Mouse (Mus musculus) embryonic stem cell, embryonic (primary cell): ENCODE measurements around the gene Il31ra.

Experiments
- CTCF ChIA-PET, 4 experiments: fragments of 300-600 bp in 2 of 4; fragments of 350-600 bp in 2 of 4; sonication (Branson Sonifier 250); formaldehyde crosslinking; loops; one replicate each; lab custom pipeline; 2022; ENCODE audit warnings: inconsistent platforms in 2 of 4; lab: Charles Lee
- POLR2A ChIA-PET, 4 experiments: fragments of 300-600 bp in 2 of 4; fragments of 350-600 bp in 2 of 4; sonication (Branson Sonifier 250); formaldehyde crosslinking; loops; one replicate each; lab custom pipeline; 2022; ENCODE audit warnings: antibody characterized with exemption in 4 of 4, inconsistent platforms in 1 of 4; lab: Charles Lee

Il31ra gene

DNA sequence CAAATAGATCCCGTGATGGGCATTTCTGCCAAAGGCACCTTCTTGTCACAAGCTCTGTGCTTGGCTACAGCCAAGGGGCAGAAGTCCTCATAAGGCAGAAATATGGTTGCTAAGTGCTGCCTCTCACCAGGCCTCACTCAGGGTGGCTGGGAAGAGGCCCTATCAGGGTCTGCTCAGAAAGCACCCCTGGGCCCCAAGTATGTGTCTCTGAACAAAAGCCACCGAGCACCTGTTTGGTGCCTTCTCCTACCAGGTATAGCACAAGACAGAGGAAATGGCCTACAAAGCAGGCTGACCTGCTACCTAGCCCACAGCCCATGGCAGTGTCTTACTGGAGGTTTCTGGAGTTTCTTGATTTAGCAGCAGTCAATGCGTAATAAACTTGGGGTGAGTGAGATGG lies 71.3 kb downstream of the Il31ra start:
- ChIA-PET CTCF (no interaction called here), POLR2A (interaction anchor here in 3 of 4 experiments (0.7 to 1.2 kb wide), 4 partner anchors 9 to 65 kb away, joined by 3 to 9 read pairs (median 4); no protein-coding TSS in a partner anchor)

DNA sequence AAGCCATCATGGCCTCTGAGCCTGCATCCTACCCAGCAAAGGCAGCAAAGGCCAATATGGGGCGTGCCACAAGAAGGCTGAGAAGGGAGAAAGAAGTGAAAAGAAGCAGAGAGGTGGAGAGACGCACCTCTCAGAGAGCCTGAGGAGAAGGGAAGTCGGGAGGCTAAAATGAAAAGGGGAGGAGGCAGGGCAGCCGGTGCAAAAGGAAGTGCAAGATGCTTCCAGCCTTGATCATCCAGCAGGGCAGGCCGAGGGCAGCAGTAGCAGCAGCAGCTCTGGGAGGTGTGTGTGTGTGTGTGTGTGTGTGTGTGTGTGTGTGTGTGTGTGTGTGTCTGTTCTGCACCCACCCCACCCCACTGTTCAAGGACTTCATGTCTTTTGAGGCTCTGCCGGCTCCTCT lies 71.9 kb downstream of the Il31ra start:
- ChIA-PET CTCF (no interaction called here), POLR2A (interaction anchor here in 2 of 4 experiments (1.0 to 1.8 kb wide), 3 partner anchors 8 to 11 kb away, joined by 3 to 9 read pairs (median 4); no protein-coding TSS in a partner anchor)

DNA sequence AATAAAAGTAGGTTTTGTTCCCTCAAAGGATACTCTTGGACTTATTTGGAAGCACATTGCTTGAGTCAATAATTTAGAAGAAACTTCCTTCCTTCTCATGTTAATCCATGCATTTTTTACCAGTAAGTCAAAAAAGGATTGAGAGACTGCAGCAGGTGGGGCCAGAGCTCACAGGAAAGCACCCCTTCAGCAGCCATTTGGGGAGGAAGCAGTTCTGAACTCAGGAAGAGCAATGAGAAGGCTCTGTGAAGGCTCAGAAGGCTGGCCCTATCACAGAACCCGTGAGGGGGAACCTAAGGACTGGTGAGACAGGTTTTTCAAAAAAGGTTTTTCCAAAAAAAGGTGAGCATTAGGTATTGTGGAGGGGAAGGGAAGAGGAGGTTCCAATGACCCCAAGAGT lies 79.6 kb downstream of the Il31ra start:
- ChIA-PET POLR2A (interaction anchor here in 2 of 4 experiments (1.0 kb wide), 2 partner anchors 8 to 50 kb away, joined by 3 to 4 read pairs; partner anchors contain the start of gene Il6st (in 1 of the 2)), CTCF (interaction anchor here in 1 of 4 experiments (1.1 kb wide), 1 partner anchor 15 kb away, joined by 3 read pairs; no protein-coding TSS in a partner anchor)

DNA sequence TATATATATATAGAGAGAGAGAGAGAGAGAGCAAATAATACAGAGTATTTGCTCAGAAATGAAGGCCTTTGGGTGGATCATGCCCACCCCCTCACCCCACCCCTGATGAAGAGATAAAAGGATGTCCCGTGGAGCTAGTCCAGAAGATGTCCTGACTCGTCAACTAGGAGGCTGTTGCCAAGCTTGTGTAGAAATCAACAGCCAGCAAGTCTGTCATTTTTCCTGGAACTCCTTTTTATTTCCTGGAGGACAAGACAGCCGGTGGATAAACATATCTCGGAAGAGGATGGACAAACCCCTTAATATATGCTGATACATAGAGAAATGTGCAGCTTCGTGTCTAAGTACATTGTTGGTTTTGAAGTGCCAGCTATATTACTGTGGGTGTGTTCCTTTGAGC lies 81.3 kb downstream of the Il31ra start:
- CTCF ChIA-PET = interaction anchor here in 1 of 4 experiments (0.5 kb wide), 1 partner anchor 413 kb away, joined by 3 read pairs; no protein-coding TSS in a partner anchor
- POLR2A ChIA-PET = no interaction called here

DNA sequence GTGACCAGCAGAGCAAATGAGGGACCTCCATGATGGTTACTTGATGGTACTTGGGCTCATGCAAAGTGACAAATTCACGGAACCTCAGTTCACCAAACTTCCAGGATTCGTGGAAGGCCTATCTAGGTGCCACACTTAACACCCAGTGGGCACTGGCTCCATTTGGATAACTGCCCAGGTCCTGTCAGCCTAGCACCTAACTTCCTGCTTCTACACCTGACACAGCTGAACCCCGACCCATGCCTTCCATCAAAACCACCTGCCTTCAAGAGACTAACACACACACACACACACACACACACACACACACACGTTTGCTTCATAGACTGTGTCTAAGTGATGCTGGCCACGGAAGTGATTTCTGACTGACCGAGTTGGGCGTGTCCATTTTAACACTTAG lies 82.3 kb downstream of the Il31ra start:
- CTCF ChIA-PET = no interaction called here
- POLR2A ChIA-PET = interaction anchor here in 2 of 4 experiments (1.0 to 2.2 kb wide), 2 partner anchors 11 kb away, joined by 7 to 9 read pairs; no protein-coding TSS in a partner anchor

DNA sequence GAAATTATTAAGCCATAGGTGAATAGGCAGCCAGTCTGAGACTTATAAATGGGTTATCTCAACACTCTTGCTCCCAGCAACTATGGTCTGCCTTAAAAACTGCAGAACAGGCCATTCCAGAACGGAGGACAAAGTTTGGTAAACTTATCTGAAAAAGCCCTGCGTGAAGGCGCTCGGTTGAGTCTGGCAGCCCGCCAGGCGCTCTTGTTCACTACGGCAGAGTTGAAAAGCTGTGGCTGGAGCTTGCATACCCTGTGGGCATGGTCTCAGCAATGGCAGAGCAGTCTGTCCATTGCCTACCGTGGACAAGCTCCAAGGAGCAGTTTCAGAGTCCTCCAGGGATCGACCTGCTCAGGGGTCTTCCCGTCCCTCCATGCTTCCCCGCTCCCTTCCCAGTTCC lies 82.9 kb downstream of the Il31ra start:
- POLR2A ChIA-PET = interaction anchor here in 3 of 4 experiments (0.6 to 2.2 kb wide), 7 partner anchors 10 to 992 kb away, joined by 3 to 9 read pairs (median 4); no protein-coding TSS in a partner anchor
- CTCF ChIA-PET = interaction anchor here in 1 of 4 experiments (0.5 kb wide), 1 partner anchor 535 kb away, joined by 3 read pairs; the partner anchor contains the start of gene Gpx8

DNA sequence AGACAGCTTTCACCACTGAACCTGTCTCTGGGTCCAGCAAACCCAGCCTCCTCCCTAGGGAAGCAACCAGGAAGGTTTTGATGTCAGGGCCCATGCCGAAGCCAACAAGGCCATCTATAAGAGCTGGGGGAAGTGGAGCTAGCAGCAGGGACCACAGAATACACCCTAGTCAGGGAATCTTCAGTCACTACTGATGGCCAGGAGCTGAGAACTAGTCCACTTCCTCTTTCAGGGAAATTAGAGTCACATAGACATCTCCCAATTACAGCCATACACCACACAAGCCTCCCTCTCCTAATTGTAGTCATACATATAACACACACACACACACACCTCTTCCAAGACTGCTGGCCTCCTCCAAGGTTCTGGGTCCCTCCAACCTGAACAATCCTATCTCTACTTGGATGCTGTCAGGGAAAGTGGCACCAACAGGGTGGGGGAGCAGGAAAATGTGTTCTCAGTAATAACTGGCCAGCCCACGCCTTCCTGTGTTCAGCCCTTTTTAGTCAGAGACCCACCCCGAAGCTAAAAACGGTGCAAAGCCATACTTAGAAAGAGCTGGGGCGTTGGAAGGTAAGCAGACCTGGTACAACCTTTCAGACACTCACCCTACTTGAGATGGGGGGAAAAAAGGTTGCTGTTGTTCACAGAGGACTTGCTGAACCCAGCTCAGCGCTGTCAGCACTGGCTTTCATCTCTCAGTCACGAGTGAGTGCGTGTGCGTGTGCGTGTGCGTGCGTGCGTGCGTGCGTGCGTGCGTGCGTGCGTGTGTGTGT lies 83.5 kb downstream of the Il31ra start:
- POLR2A ChIA-PET = interaction anchor here in 3 of 4 experiments (0.6 to 2.2 kb wide), 11 partner anchors 9 to 992 kb away, joined by 3 to 9 read pairs (median 4); partner anchors contain the start of gene Il6st (in 1 of the 3)
- CTCF ChIA-PET = interaction anchor here in 3 of 4 experiments (0.5 to 1.9 kb wide), 6 partner anchors 48 to 535 kb away, joined by 3 to 9 read pairs (median 4); partner anchors contain the start of gene Gpx8 (in 1 of the 3)

DNA sequence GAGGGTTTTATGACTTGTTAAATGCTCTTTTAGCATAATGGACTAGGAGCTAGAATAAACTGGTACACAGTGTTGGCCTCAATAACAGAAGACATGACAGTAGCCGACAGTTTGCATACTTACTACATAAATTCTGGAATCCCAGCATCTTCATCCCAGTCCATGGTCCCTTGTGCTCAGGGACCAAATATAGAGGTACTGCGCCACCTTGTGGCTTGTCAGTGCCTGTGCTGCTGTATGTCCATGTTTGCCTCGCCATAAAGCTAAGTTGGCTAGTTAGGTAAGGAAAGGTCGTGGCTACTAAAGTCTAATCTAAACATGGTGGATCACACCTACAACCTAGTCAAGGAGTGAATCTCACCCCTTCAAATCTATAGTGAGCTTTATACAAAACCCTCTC lies 84.7 kb downstream of the Il31ra start:
- POLR2A ChIA-PET = interaction anchor here in 3 of 4 experiments (0.5 to 2.0 kb wide), 20 partner anchors 11 to 1026 kb away, joined by 3 to 7 read pairs (median 4); partner anchors contain the start of gene Il6st (in 1 of the 3)
- CTCF ChIA-PET = interaction anchor here (0.5 to 1.9 kb wide), 54 partner anchors 8 to 738 kb away, joined by 3 to 18 read pairs (median 3); no protein-coding TSS in a partner anchor

DNA sequence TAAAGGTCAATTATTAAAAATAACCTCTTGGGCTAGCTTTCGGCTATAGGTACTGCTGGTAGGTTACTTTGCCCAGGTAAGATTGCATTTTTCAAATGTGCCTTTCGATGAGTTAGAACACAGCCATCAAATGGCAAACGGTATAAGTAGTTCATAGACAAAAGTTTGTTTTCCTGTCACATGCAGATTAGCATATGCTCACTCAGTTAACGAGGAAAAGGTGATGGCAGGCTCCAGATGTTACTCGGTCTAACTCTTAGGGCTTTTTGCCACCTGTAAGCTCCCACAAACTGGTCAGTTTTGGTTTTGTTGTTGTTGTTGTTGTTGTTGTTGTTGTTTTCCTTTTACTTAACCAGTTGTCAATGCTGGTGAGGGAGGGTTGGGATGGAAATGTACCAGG lies 85.7 kb downstream of the Il31ra start:
- ChIA-PET POLR2A (interaction anchor here in 2 of 4 experiments (0.6 to 1.2 kb wide), 6 partner anchors 14 to 1025 kb away, joined by 3 to 7 read pairs (median 4); no protein-coding TSS in a partner anchor), CTCF (interaction anchor here in 2 of 4 experiments (0.6 to 1.5 kb wide), 4 partner anchors 10 to 200 kb away, joined by 3 to 8 read pairs (median 4); no protein-coding TSS in a partner anchor)

DNA sequence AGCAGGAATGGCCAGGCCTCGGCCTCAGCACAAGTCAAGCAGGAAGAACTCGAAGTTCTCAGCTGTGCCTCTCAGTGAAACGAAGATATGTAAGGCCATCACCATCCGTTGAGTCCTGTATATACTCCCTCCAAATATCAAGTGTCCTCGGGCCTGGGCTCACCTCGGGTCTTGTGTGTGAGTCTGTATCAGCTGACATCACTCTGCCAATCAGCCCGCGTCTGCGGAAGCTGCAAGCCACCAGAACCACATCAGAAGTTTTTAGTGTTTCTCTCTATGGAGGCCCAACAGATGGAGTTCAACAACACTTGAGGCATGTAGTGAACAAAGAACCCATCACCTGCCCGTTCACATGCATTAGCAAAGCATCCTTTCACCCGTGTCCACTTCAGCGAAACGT lies 86.5 kb downstream of the Il31ra start:
- ChIA-PET POLR2A (interaction anchor here in 1 of 4 experiments (0.6 to 1.2 kb wide), 3 partner anchors 14 to 197 kb away, joined by 3 read pairs; no protein-coding TSS in a partner anchor), CTCF (interaction anchor here in 1 of 4 experiments (1.4 kb wide), 1 partner anchor 196 kb away, joined by 3 read pairs; no protein-coding TSS in a partner anchor)

DNA sequence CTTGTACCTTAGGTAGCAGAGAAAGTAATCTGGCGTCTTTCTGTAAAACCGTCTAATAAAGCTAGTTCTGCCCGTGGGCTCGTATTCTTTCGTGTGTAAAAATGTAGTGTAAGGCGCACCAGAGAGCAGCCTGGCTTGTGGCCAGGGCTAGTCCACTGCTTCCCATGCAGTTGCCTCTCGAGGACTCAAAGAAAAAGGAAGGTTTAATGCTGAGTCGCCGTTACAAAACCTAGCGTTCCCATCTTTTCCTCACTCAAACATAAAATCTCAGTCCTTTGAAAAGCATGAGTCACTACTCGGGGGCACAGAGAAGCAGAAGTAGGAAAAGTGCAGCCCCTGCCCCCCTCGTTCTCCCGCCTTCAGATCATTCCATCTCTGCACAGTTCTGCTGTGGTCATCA lies 87.4 kb downstream of the Il31ra start:
- CTCF ChIA-PET = interaction anchor here in 1 of 4 experiments (0.5 kb wide), 1 partner anchor 692 kb away, joined by 3 read pairs; no protein-coding TSS in a partner anchor
- POLR2A ChIA-PET = no interaction called here

DNA sequence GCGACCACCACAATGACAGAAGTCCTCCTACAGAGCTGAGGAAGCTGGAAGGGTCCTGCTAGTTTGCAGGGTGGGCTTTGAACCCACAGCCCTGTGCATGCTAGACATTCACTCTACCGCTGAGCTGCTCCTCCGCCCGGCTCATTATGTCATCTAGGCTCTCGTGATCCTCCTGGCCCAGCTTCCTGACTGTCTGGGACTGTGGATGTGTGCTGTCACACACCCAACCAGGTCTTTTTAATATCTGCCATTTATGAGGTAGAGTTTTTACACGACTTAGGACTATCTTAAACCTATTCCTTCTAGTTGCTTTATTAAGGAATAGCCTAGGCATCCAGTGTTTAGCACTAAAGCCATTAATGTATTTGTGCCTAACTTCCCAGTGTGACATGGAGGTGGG lies 88.7 kb downstream of the Il31ra start:
- CTCF ChIA-PET = no interaction called here
- POLR2A ChIA-PET = no interaction called here

DNA sequence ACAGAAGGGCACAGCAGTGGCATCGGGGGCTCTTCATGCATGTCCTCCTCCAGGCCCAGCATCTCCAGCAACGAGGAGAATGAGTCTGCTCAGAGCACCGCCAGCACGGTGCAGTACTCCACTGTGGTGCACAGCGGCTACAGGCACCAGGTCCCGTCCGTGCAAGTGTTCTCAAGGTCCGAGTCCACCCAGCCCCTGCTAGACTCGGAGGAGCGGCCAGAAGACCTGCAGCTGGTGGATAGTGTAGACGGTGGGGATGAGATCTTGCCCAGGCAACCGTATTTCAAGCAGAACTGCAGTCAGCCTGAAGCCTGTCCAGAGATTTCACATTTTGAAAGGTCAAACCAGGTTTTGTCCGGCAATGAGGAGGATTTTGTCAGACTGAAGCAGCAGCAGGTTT lies 90.3 kb downstream of the Il31ra start:
- CTCF ChIA-PET = no interaction called here
- POLR2A ChIA-PET = interaction anchor here in 1 of 4 experiments (1.0 kb wide), 1 partner anchor 10 kb away, joined by 3 read pairs; no protein-coding TSS in a partner anchor

DNA sequence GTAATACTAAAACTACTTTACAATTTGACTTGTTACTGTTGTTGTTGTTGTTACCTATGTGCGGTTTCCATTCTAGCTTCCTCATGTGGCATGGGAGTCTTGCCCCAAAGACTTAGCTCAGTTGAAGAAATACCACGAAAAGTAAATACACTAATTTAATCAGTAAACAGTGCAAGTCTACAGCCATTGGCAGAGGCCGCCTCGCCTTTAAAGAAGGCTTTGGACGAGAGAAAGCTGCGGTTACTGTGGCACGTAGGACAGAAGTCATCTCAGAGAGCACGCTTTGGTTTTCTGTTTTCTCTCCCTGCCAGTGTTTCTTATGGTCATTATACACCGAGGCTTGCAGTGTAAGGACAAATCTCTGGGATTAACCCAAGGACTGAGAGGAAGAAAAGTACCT lies 93.7 kb downstream of the Il31ra start:
- ChIA-PET CTCF (interaction anchor here in 1 of 4 experiments (1.4 kb wide), 1 partner anchor 9 kb away, joined by 4 read pairs; no protein-coding TSS in a partner anchor), POLR2A (interaction anchor here in 2 of 4 experiments (0.9 to 1.5 kb wide), 5 partner anchors 11 to 90 kb away, joined by 3 to 8 read pairs (median 5); partner anchors contain the start of gene Il6st (in 1 of the 2))

DNA sequence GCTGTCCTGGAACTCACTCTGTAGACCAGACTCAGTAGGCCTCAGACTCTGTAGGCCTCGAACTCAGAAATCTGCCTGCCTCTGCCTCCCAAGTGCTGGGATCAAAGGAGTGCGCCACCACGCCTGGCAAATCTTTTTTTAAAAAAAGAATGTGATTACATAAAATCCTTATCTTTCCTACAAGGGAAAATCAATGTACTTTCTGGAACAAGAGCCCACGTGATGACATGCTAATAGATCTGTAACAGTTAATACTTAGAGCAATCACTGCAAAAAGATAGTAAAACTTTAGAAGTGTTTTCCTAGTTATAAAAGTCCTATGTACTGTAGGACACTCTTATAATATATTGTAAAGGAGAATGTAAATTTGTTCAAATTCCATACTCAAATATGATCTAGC lies 94.1 kb downstream of the Il31ra start:
- CTCF ChIA-PET = no interaction called here
- POLR2A ChIA-PET = interaction anchor here in 1 of 4 experiments (0.9 to 1.5 kb wide), 2 partner anchors 11 to 36 kb away, joined by 3 to 7 read pairs; partner anchors contain the start of gene Il6st

DNA sequence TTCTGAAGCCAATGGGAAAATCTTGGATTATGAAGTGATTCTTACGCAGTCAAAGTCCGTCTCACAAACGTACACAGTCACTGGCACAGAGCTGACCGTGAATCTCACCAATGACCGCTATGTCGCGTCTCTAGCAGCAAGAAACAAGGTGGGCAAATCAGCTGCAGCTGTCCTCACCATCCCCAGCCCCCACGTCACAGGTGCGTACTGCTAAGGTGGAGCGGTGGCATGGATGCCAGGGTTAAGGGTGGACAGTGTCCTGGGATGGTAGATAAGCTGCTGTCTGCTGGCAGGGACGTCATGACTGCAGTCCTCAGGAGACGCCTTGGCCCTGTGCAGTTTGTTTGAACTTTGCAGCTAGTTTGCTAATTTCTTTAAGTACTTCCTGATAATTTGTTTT lies 99.6 kb downstream of the Il31ra start:
- ChIA-PET CTCF (interaction anchor here in 2 of 4 experiments (1.2 to 1.7 kb wide), 2 partner anchors 15 kb away, joined by 3 to 4 read pairs; no protein-coding TSS in a partner anchor), POLR2A (interaction anchor here (0.6 to 1.9 kb wide), 15 partner anchors 8 to 81 kb away, joined by 3 to 7 read pairs (median 3); partner anchors contain the start of gene Il6st (in 1 of the 4))

DNA sequence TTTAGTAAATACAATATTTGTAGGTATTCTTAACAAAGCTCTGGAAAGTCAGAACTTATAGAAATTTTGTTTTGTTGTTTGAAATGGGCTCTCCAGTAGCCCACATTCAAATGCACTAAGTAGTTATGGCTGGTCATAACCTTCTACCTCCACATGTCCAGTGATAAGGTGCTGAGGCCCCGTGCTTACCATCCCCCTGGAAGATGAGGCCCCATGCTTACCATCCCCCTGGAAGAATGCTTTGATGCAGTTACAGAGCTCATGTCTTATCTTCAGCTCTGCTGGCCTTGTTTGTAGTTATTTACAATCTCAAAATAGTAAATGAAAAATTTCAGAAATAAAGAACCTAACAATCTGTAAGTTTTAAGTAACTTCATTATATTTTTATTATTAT lies 101.9 kb downstream of the Il31ra start:
- POLR2A ChIA-PET = interaction anchor here in 3 of 4 experiments (0.6 to 0.7 kb wide), 3 partner anchors 9 to 885 kb away, joined by 3 to 4 read pairs (median 3); no protein-coding TSS in a partner anchor
- CTCF ChIA-PET = interaction anchor here in 1 of 4 experiments (0.6 kb wide), 1 partner anchor 40 kb away, joined by 6 read pairs; no protein-coding TSS in a partner anchor

DNA sequence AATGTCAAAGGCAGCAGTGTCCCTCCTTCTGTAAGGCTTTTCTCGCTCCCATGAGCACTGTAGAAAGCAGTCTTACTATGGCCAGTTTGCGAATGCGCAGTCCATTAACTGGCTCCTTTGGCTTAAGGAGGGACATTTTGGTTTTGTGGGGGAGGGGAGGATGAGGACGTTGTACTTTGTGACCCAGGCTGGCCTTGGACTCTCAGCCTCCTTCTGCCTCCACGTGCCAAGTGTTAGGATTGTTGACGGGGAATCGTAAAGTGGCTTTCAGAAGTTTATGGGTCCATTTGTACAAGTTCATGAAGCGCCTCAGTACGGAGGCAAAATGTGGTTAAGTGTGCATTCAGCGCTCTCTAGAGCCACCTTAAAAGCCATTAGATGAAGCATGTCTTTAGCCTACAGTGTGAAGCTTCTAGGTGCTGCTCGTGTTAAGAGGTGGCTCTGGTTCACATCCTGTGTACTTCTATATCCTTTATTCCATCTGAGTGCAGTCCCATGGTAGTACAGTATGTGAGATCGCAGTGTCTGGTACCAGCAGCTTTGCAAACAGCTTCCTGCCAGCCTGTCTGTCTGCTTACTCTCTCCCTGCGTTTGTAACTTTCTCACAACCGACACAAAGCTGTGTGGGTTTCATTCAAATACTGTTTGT lies 102.4 kb downstream of the Il31ra start:
- POLR2A ChIA-PET = interaction anchor here in 2 of 4 experiments (0.6 to 2.0 kb wide), 3 partner anchors 10 to 65 kb away, joined by 3 to 6 read pairs (median 3); partner anchors contain the start of gene Il6st (in 1 of the 2)

More for the DNA sequence above, 102.4 kb downstream of the Il31ra start:
- CTCF ChIA-PET = no interaction called here
